Mouse (Mus musculus): ENCODE results near the gene Unk. TPM values are rescaled to one million over a fixed set of nuclear protein-coding genes. Genes with fewer than 3 reads are reported as not detected.

Gene Unk
- polyA plus RNA-seq, 1 experiment: 121 TPM

DNA sequence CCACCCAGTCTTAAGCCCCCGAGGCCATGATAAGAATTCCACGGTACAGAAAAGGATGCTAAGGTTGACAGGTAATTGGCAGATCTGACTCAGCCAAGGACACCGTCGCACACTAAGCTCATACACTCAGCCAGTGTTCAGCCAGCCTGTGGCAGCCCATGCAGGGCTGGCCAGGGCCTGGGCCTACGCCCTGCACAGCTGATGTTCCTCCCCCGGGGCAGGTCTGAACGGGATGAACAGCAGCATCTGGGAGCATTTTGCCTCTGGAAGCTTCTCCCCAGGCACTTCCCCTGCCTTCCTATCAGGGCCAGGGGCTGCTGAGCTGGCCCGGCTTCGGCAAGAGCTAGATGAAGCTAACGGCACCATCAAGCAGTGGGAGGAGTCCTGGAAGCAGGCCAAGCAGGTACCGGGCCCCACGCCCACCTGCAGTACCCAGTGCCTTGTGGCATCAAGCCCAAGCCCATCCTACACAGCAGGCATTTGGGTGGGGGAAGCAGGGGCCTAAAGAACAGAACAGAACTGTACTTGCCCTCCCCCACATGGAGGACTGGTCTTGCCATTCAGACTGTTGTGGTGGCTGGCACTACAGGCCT is 28.0 kb downstream of the Unk start:
- H3K36me3 ChIP-seq (ENCODE audit: control insufficient read depth, insufficient read depth, low read length): peaks cover 72% of the 10 kb centered on the region
- no peak for DNase-seq
- no peaks in the 10 kb centered on the region for H3K4me1 ChIP-seq (replicated peaks; ENCODE audit: control insufficient read depth, insufficient read depth, low read length)
- TF ChIP-seq POLR2A (IDR thresholded peaks at IDR 0.05; ENCODE audit: control insufficient read depth, extremely low read depth, insufficient read depth, low read length, poor library complexity) (no peak), CTCF (IDR thresholded peaks at IDR 0.05; ENCODE audit: borderline replicate concordance, control insufficient read depth, extremely low read depth, insufficient read depth, low read length, poor library complexity) (no peak)
- H3K4me3 ChIP-seq (ENCODE audit: control insufficient read depth, insufficient read depth, low read length): no peak overlapping the region
- H3K27ac ChIP-seq (ENCODE audit: control insufficient read depth, insufficient read depth, low read length): no peak overlapping the region
- WGBS: 94% methylated on average over 12 of the region's 12 CpGs
- no peaks in the 10 kb centered on the region for H3K27me3 ChIP-seq (ENCODE audit: control insufficient read depth, insufficient read depth, low read length)

DNA sequence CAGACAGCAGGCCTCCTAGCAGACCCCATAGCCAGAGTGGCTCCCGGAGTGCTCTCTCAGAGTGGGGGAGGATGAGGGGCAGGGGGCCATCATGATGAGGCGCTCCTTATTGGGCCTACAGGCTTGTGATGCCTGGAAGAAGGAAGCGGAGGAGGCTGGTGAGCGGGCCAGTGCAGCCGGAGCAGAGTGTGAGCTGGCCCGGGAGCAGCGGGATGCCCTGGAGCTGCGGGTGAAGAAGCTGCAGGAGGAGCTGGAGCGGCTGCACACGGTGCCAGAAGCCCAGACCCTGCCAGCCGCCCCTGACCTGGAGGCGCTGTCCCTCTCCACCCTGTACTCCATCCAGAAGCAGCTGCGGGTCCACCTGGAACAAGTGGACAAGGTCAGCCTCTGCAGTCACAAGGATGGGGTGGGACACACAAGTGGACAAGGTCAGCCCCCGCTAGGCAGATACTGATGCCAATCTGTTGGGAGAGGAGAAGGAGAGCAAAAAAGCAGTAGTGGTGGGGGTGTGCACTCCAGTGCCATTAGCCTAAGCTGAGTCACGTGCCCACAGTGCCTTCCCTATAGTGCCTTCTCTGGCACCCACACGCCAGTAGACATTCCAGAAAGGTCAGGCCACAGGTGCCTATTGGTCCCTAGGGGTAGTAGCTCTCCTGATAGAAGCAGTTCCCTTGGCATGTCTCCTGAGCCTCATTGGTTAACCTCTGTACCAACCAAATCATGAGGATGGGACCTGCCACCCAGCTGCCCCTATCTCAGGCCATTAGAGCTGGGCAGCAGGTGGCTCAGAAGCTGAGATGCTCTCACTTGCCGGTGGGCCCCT is 29.0 kb downstream of the Unk start:
- Histone ChIP-seq H3K36me3 (ENCODE audit: control insufficient read depth, insufficient read depth, low read length) (peaks cover 65% of the 10 kb centered on the region), H3K27ac (ENCODE audit: control insufficient read depth, insufficient read depth, low read length) (no peak overlapping the region), H3K4me1 (replicated peaks; ENCODE audit: control insufficient read depth, insufficient read depth, low read length) (no peaks in the 10 kb centered on the region), H3K27me3 (ENCODE audit: control insufficient read depth, insufficient read depth, low read length) (no peaks in the 10 kb centered on the region), H3K4me3 (ENCODE audit: control insufficient read depth, insufficient read depth, low read length) (no peak overlapping the region)
- no peak for TF ChIP-seq POLR2A (IDR thresholded peaks at IDR 0.05; ENCODE audit: control insufficient read depth, extremely low read depth, insufficient read depth, low read length, poor library complexity)
- TF ChIP-seq CTCF (IDR thresholded peaks at IDR 0.05; ENCODE audit: borderline replicate concordance, control insufficient read depth, extremely low read depth, insufficient read depth, low read length, poor library complexity): no peak
- WGBS: 99% methylated on average over 17 of the region's 17 CpGs
- no peak for DNase-seq

DNA sequence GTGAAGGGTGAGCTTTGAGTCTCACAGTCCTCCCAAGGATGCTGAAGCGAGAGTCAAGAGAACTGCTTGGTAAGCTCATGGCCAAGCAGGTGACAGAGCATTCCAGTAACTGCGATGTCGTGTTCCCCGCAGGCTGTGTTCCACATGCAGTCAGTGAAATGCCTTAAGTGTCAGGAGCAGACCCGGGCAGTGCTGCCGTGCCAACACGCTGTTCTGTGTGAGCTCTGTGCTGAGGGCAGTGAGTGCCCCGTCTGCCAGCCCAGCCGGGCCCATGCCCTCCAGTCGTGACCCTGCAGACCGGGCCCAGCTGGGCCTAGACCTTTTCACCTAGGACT is 29.5 kb downstream of the Unk start:
- Histone ChIP-seq H3K27me3 (ENCODE audit: control insufficient read depth, insufficient read depth, low read length) (no peaks in the 10 kb centered on the region), H3K27ac (ENCODE audit: control insufficient read depth, insufficient read depth, low read length) (no peak overlapping the region), H3K36me3 (ENCODE audit: control insufficient read depth, insufficient read depth, low read length) (peaks cover 65% of the 10 kb centered on the region), H3K4me1 (replicated peaks; ENCODE audit: control insufficient read depth, insufficient read depth, low read length) (no peaks in the 10 kb centered on the region), H3K4me3 (ENCODE audit: control insufficient read depth, insufficient read depth, low read length) (no peak overlapping the region)
- WGBS: 97% methylated on average over 11 of the region's 11 CpGs
- TF ChIP-seq CTCF (IDR thresholded peaks at IDR 0.05; ENCODE audit: borderline replicate concordance, control insufficient read depth, extremely low read depth, insufficient read depth, low read length, poor library complexity): no peak
- no peak for TF ChIP-seq POLR2A (IDR thresholded peaks at IDR 0.05; ENCODE audit: control insufficient read depth, extremely low read depth, insufficient read depth, low read length, poor library complexity)
- DNase-seq: no peak

DNA sequence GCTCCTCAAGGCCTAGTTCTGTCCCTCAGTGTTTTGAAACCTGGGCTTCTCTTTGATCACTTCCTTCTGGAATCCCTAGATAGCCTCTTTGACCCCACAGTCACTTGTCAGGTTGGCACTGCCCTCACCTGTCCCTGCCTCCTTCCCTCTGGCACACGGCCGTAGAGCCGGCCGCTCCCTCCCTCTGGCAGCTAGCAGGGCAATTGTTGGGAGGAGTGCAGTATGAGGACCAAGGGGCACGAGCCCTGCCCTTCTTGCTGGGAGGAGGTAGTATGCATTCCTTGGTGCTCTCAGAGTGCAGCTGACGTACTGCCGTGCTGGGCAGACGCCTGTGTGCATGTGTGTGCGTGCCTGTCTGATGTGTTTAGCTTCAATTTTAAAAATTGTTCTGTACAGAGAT is 30.5 kb downstream of the Unk start:
- no peak overlapping the region for H3K27ac ChIP-seq (ENCODE audit: control insufficient read depth, insufficient read depth, low read length)
- WGBS: 96% methylated on average over 9 of the region's 9 CpGs
- peaks cover 57% of the 10 kb centered on the region for H3K36me3 ChIP-seq (ENCODE audit: control insufficient read depth, insufficient read depth, low read length)
- no peak overlapping the region for H3K4me3 ChIP-seq (ENCODE audit: control insufficient read depth, insufficient read depth, low read length)
- H3K4me1 ChIP-seq (replicated peaks; ENCODE audit: control insufficient read depth, insufficient read depth, low read length): no peaks in the 10 kb centered on the region
- H3K27me3 ChIP-seq (ENCODE audit: control insufficient read depth, insufficient read depth, low read length): no peaks in the 10 kb centered on the region
- no peak for TF ChIP-seq CTCF (IDR thresholded peaks at IDR 0.05; ENCODE audit: borderline replicate concordance, control insufficient read depth, extremely low read depth, insufficient read depth, low read length, poor library complexity)
- TF ChIP-seq POLR2A (IDR thresholded peaks at IDR 0.05; ENCODE audit: control insufficient read depth, extremely low read depth, insufficient read depth, low read length, poor library complexity): no peak
- no peak for DNase-seq

DNA sequence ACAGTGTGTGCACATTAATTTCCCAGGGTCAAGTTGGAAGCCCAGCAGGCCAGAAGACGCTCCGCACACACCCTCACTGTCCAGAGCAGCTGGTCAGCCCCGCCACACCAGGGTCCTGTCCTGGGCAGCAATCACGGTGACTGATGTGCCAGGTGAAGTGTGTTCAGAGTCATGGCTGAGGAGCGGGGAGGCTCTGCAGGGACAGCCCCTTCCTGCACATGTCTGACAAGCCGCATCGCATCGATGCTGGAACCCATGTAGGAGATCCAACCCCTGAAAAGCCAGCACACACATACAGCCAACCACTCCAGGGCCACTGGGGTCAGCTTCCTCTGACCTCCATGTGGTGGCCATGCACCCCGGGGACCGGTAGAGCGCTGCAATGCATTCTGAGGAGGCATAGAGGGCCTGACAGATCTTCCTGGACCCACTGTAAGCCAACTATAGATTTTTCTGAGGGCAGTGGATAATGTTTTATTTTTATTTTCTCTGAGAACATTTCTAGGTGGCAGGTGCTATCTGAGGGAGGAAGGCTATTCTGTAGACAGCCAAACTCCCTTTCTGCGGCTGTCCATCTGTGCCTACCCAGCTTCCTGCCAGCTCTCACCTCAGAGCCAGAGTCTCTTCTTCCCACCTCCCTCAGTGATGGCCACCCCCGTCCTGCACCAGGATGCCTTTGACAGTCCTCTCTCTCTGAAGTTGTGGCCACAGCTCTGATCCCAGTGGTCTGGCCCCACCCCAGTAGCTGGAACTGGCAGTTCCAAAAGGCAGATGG is 31.7 kb downstream of the Unk start:
- no peaks in the 10 kb centered on the region for H3K27me3 ChIP-seq (ENCODE audit: control insufficient read depth, insufficient read depth, low read length)
- no peak overlapping the region for H3K4me3 ChIP-seq (ENCODE audit: control insufficient read depth, insufficient read depth, low read length)
- no peak for DNase-seq
- TF ChIP-seq CTCF (IDR thresholded peaks at IDR 0.05; ENCODE audit: borderline replicate concordance, control insufficient read depth, extremely low read depth, insufficient read depth, low read length, poor library complexity) (no peak), POLR2A (IDR thresholded peaks at IDR 0.05; ENCODE audit: control insufficient read depth, extremely low read depth, insufficient read depth, low read length, poor library complexity) (no peak)
- WGBS: 97% methylated on average over 13 of the region's 13 CpGs
- no peaks in the 10 kb centered on the region for H3K4me1 ChIP-seq (replicated peaks; ENCODE audit: control insufficient read depth, insufficient read depth, low read length)
- H3K36me3 ChIP-seq (ENCODE audit: control insufficient read depth, insufficient read depth, low read length): peaks cover 45% of the 10 kb centered on the region
- H3K27ac ChIP-seq (ENCODE audit: control insufficient read depth, insufficient read depth, low read length): no peak overlapping the region

DNA sequence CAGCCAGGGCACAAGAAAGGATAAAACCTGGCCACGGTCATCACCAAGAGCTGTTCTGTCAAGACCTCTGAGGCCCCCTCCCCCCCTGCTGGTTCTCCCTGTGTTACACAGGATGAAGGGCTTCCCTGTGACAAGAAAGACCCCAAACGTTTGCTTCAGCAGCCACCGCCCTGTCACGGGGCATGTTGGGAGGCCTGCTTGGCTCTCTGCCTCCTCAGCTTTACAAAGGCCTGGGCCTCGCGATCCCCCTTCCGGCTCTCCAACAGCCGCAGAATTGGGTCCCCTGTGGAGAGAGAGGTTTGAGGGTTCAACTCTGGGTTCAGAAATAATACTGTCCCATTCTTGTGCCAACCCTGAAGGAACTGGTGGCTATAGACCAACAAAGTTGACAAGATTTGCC is 32.4 kb downstream of the Unk start:
- H3K36me3 ChIP-seq (ENCODE audit: control insufficient read depth, insufficient read depth, low read length): peaks cover 38% of the 10 kb centered on the region
- H3K27me3 ChIP-seq (ENCODE audit: control insufficient read depth, insufficient read depth, low read length): no peaks in the 10 kb centered on the region
- no peaks in the 10 kb centered on the region for H3K4me1 ChIP-seq (replicated peaks; ENCODE audit: control insufficient read depth, insufficient read depth, low read length)
- H3K27ac ChIP-seq (ENCODE audit: control insufficient read depth, insufficient read depth, low read length): no peak overlapping the region
- TF ChIP-seq POLR2A (IDR thresholded peaks at IDR 0.05; ENCODE audit: control insufficient read depth, extremely low read depth, insufficient read depth, low read length, poor library complexity): no peak
- no peak for TF ChIP-seq CTCF (IDR thresholded peaks at IDR 0.05; ENCODE audit: borderline replicate concordance, control insufficient read depth, extremely low read depth, insufficient read depth, low read length, poor library complexity)
- no peak overlapping the region for H3K4me3 ChIP-seq (ENCODE audit: control insufficient read depth, insufficient read depth, low read length)
- WGBS: 92% methylated on average over 8 of the region's 8 CpGs
- no peak for DNase-seq

Data from thymus, adult 2 months (tissue).